Mouse (Mus musculus): ENCODE results near the gene Arpc3. TPM values are rescaled to one million over a fixed set of nuclear protein-coding genes. Genes with fewer than 3 reads are reported as not detected.

Gene Arpc3
- polyA plus RNA-seq, 1 experiment: 397 TPM

DNA sequence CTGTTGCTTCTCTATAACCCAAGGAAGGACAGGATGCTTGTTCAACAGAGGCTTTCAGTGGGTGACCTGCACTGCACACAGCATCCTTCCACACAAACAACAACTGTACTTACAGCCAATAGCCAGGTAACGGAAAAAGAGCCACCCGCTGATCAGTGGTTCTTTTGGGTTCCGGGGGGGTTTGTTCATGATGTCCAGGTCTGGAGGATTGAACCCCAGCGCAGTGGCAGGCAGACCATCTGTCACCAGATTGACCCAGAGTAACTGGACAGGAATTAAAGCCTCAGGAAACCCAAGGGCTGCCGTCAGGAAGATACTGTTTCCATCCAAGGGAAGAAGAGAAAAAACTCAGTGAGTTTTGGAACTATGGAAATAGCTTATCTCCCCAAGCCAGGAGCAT lies 67.7 kb downstream of the Arpc3 start:
- H3K4me3 ChIP-seq (replicated peaks; ENCODE audit: control insufficient read depth, low read depth, low read length): no peak overlapping the region
- no peak for TF ChIP-seq CTCF (IDR thresholded peaks at IDR 0.05; ENCODE audit: control insufficient read depth, insufficient read depth, low read length)
- H3K4me1 ChIP-seq (ENCODE audit: control insufficient read depth, insufficient read depth, low read length): no peaks in the 10 kb centered on the region; the same call in 1 of the 2 replicates
- no peak overlapping the region for H3K27ac ChIP-seq (ENCODE audit: control insufficient read depth, insufficient read depth, low read depth, low read length, poor library complexity)
- 97% methylated on average over 5 of the region's 5 CpGs for WGBS

DNA sequence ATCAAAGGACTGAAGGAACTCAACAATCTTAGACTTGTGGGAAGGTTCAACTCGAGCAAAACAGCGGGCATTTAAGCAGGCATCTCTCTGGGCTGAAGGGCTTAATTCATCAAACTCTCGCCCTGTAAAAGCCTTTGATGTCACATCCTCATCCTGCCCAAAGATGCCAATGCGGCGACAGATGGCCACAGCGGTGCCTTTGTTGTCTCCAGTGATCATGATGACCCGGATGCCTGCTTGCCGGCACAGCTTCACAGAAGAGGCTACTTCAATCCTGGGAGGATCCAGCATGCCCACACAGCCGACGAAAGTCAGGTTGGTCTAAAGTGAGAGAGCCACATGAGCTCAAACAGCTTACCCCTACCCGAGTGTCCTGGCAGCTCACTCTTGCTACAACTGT lies 69.0 kb downstream of the Arpc3 start:
- WGBS: 91% methylated on average over 11 of the region's 11 CpGs
- H3K4me1 ChIP-seq (ENCODE audit: control insufficient read depth, insufficient read depth, low read length): no peaks in the 10 kb centered on the region; the same call in 1 of the 2 replicates

DNA sequence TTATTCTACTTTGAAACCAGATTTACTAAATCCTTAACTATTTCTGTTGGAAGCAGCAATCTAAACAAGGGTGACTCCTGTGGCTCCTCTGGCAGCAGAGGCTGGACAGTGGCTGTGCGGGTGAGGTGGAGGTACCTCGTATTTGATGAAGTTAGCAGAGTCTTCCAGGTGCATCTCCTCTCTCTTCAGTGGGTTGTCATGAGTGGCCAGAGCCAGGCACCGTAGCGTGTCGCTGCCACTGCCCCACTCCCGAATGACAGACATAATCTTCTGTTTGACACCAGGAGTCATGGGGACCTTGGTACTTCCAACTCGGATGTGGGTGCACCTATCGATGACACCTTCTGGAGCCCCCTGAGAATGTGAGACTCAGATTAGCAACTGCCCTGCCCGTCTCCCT lies 69.8 kb downstream of the Arpc3 start:
- 95% methylated on average over 9 of the region's 9 CpGs for WGBS
- Histone ChIP-seq H3K4me1 (ENCODE audit: control insufficient read depth, insufficient read depth, low read length) (no peaks in the 10 kb centered on the region; the same call in 1 of the 2 replicates), H3K27ac (ENCODE audit: control insufficient read depth, insufficient read depth, low read depth, low read length, poor library complexity) (no peak overlapping the region), H3K4me3 (replicated peaks; ENCODE audit: control insufficient read depth, low read depth, low read length) (no peak overlapping the region)
- no peak for TF ChIP-seq CTCF (IDR thresholded peaks at IDR 0.05; ENCODE audit: control insufficient read depth, insufficient read depth, low read length)
- TF ChIP-seq POLR2A (IDR thresholded peaks at IDR 0.05; ENCODE audit: borderline replicate concordance, control insufficient read depth, low read depth, low read length): no peak

More for the DNA sequence above, 69.0 kb downstream of the Arpc3 start:
- TF ChIP-seq CTCF (IDR thresholded peaks at IDR 0.05; ENCODE audit: control insufficient read depth, insufficient read depth, low read length) (no peak), POLR2A (IDR thresholded peaks at IDR 0.05; ENCODE audit: borderline replicate concordance, control insufficient read depth, low read depth, low read length) (no peak)
- Histone ChIP-seq H3K4me3 (replicated peaks; ENCODE audit: control insufficient read depth, low read depth, low read length) (no peak overlapping the region), H3K27ac (ENCODE audit: control insufficient read depth, insufficient read depth, low read depth, low read length, poor library complexity) (no peak overlapping the region)

Other genes with a start within 250 kb of the Arpc3 start
- 221 and 312 TPM in 2 replicates for gene Ppp1cc, start 233.6 kb upstream of the Arpc3 start, polyA plus RNA-seq (2011; ENCODE audit: insufficient read depth, insufficient read length, low replicate concordance, missing spikeins)
- gene Hvcn1, start 185.1 kb upstream of the Arpc3 start, polyA plus RNA-seq (2011; ENCODE audit: insufficient read depth, insufficient read length, low replicate concordance, missing spikeins): 18.2 and 30.0 TPM in 2 replicates
- gene Tctn1, start 127.4 kb upstream of the Arpc3 start, polyA plus RNA-seq (2011; ENCODE audit: insufficient read depth, insufficient read length, low replicate concordance, missing spikeins): 6.5 and 17.7 TPM in 2 replicates
- 5.0 and 7.2 TPM in 2 replicates for gene Pptc7, start 107.5 kb upstream of the Arpc3 start, polyA plus RNA-seq (2011; ENCODE audit: insufficient read depth, insufficient read length, low replicate concordance, missing spikeins)
- 2.1 and 4.1 TPM in 2 replicates for gene Rad9b, start 37.6 kb upstream of the Arpc3 start, polyA plus RNA-seq (2011; ENCODE audit: insufficient read depth, insufficient read length, low replicate concordance, missing spikeins)
- gene Vps29, start 37.5 kb upstream of the Arpc3 start, polyA plus RNA-seq (2011; ENCODE audit: insufficient read depth, insufficient read length, low replicate concordance, missing spikeins): 32.0 and 34.8 TPM in 2 replicates
- 12.9 and 16.1 TPM in 2 replicates for gene Gpn3, start 20.0 kb upstream of the Arpc3 start, polyA plus RNA-seq (2011; ENCODE audit: insufficient read depth, insufficient read length, low replicate concordance, missing spikeins)
- 14.6 and 16.4 TPM in 2 replicates for gene Fam216a, start 19.5 kb upstream of the Arpc3 start, polyA plus RNA-seq (2011; ENCODE audit: insufficient read depth, insufficient read length, low replicate concordance, missing spikeins)
- gene Anapc7, start 29.8 kb downstream of the Arpc3 start, polyA plus RNA-seq (2011; ENCODE audit: insufficient read depth, insufficient read length, low replicate concordance, missing spikeins): 17.7 and 17.8 TPM in 2 replicates
- 19.9 and 35.8 TPM in 2 replicates for gene Atp2a2, start 110.3 kb downstream of the Arpc3 start, polyA plus RNA-seq (2011; ENCODE audit: insufficient read depth, insufficient read length, low replicate concordance, missing spikeins)
- gene Ift81, start 222.6 kb downstream of the Arpc3 start, polyA plus RNA-seq (2011; ENCODE audit: insufficient read depth, insufficient read length, low replicate concordance, missing spikeins): 0.86 and 2.1 TPM in 2 replicates

All from bone marrow, adult 2 months (tissue).